Mouse (Mus musculus) right cerebral cortex, adult 2 months (tissue): ENCODE data around the gene Agbl4.

Source experiments
- DNase-seq, 2 experiments: peaks; one replicate each; pipeline ENCODE4 v3.0.0; 2021 to 2022; ENCODE audit warnings: low spot score in 2 of 2

Gene Agbl4

DNA sequence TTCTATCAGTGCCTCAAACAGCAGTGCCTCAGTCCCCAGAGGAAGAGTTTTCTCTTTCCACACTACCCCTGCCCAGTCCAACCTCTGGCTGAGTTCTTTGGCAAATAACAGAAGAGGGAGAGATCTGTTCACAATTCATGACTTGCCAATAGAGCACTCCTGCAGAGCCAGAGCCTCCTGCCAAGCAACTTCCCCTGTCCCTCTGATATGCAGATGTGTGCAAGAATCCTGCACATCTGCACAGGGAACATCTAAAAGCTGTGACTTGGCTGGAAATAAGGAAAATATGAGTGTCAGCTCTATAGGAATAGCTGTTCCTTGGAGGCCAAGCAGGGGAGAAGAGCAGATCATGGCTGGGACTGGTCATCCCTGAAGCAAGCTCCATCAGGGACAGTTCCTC lies 993.3 kb downstream of the Agbl4 start:
- DNase-seq, result no peak

GRCm38 (mm10) chr4:111399784-111400183 lies 1002.3 kb downstream of the Agbl4 start:
- DNase-seq, result no peak

DNA sequence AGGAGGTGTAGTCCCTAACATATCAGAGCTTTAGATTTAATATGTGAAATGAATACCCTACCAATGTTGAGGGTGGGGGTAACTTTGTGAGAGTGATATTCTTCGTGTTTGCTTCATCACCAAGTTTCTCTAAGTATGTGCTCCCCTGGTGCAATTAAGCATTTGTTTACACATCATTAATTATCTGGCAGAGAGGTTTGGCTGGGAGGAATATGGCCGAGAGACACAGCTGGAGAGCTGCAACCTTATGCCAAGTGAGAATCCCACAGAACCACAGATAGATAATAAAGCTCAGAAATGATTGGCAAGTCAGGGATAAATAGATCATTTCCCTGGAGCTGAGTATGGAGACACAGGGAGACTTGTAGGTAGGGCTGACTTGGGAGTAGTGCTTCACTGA lies 1003.2 kb downstream of the Agbl4 start:
- DNase-seq, result no peak

- DNase-seq, result no peak
These were observed 1005.8 kb downstream of the Agbl4 start for GRCm38 (mm10) chr4:111403243-111403642.

DNA sequence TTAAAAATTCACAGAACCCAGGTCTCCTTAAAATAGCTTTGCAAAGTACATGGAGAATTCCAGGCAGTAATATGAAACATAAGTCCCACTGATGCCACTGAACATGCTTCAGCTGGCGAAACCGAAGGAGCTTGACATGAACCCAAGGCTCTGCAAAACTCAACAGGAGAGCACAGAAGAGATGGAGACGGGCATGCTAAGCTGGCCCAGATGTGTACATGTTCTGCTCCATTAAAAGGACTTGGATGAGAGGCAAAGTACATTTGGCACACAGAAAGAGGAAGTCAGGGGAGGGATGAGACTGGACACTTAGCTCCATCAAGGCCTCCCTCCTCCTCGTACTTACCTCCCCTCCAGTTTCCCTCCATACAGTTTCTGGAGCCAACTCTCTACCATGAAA lies 1013.3 kb downstream of the Agbl4 start:
- no peak for DNase-seq

DNA sequence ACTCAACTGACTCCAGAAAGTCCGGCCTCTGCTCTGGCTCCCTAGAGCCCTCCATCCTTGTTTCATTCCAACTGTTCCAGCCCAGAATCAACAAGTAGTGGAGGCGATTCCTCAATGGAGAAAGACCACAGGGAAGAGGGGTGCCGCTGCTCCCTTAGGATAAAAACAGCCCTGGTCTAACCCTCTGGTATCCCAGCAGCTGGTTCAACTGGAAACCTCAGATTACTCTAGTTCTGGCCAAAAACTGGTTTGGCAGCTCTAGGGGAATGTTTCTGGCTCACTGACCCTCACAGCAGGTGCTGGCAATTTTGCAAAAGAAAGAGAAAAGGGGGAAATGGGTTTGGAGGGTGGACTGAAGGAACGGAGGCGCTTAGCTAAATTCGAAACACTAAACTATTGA lies 1016.9 kb downstream of the Agbl4 start:
- no peak for DNase-seq

DNA sequence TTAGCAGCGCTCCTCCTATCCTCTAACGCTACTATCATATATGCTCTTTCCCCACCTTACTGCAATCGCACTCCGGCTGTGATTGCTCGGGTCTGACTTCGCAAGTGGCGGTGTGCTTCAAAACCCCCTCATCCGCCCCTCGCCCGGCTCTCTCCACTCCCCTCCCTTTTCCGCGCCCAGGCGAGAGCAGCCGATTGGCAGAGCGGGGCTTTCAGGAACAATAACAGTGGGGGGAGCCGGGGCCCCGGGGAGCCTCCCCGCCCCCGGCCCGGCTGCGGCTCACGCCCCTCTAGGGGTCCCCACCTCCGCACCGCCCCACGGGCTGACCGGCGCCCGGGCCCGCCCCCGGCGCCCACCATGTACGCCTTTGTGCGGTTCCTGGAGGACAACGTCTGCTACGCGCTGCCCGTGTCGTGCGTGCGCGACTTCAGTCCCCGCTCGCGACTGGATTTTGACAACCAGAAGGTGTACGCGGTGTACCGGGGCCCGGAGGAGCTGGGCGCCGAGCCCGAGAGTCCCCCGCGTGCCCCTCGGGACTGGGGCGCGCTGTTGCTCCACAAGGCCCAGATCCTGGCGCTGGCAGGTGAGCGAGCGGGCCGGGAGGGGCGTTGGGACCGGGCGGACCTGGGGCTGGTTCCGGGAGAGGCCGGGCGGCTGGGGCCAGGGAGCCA lies 1017.5 kb downstream of the Agbl4 start, which contains the start of gene Bend5:
Bend5 (plus strand) TSS at position 189 of the 671 bp plus-strand sequence.
- peak; percentile 63 to 75 for DNase-seq

DNA sequence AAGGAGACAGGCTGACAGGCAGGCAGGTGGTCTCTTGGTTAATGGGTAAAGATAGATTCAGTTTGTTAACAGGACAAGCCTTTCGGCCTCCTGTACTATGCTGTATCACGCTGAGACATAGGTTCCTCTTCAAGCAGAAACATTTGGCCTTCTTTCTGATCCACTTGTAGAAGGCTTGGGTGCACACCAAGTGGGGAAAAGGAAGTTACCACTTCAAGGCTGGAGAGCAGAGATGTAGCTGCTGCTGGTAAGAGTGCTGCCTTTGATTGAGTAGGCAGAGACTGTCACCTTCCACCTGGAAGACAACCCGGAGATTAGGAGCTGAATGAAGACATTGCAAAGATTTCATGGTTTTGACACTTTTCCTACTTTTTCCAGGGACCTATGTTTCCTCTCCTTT lies 1018.7 kb downstream of the Agbl4 start:
- DNase-seq, result no peak

DNA sequence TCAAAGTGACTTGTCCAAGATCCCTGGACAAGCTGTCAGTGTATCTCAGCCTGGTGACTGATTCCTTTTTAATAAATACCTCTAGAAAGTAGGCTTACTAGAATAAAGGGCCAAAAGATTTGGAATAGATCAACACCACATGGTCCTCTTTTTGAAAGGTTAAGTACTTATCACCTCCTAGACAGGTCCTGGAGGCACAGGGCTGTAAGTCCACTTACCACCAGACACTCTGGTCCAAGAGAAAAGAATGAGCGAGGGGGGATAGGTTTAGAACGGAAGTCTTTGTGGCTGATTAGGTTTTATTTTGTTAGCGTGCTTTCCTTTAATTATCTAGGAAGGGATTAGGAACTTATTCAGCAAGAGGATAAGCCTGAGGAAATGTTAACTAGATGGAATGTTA lies 1019.1 kb downstream of the Agbl4 start:
- no peak for DNase-seq

- no peak for DNase-seq
These were observed 1020.3 kb downstream of the Agbl4 start for GRCm38 (mm10) chr4:111417716-111418115.

DNA sequence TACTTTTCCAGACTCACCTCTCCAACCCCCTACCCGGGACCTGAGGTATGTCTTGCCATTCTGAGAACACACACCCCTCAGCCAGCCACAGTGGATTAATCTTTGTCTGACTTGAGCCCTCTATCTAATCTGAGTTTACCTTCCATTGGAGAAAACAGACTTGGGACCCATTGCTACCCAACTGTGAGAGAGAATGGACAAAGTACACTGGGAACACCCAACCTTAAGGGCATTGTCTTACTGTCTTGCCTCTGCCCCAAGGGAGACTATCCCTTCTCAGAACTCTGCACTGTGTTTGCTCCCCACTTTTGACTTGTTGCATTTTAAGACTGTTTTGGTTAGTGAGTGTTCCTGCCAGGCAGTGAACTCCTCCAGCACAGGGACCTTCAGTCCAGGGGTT lies 1022.0 kb downstream of the Agbl4 start:
- DNase-seq, result no peak

GRCm38 (mm10) chr4:111420031-111420430 lies 1022.6 kb downstream of the Agbl4 start:
- DNase-seq, result no peak

- DNase-seq, result no peak
These were observed 1023.5 kb downstream of the Agbl4 start for GRCm38 (mm10) chr4:111420955-111421354.

- no peak for DNase-seq
These were observed 1024.3 kb downstream of the Agbl4 start for GRCm38 (mm10) chr4:111421785-111422184.

DNA sequence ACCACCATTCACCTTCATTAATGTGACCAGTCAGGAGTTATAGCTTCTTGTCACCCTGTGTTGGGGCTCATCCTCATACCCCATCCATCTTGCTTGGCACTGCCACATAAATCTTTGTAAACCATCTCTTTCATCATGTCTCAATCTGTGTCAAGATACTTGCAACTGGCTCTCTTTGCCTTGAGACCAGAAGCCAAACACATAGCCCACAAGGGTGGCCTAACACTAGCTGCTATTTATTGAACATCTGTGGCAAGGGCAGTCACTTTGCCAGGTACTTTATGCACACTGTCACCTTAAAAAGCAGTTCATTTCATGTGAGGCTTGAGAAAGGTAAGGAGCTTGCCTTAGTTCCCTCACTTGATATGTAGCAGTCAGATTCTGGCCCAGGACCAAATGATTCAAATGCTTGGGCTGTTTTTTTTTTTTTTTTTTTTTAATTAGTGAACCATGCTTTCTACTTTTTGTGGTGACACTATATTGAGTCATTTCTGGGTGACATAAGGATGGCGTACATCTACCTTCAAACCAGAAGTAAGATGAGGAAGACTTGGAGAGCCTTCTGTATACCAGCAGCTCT lies 1027.0 kb downstream of the Agbl4 start:
- no peak for DNase-seq

- no peak for DNase-seq
These were observed 1027.7 kb downstream of the Agbl4 start for GRCm38 (mm10) chr4:111425170-111425569.

DNA sequence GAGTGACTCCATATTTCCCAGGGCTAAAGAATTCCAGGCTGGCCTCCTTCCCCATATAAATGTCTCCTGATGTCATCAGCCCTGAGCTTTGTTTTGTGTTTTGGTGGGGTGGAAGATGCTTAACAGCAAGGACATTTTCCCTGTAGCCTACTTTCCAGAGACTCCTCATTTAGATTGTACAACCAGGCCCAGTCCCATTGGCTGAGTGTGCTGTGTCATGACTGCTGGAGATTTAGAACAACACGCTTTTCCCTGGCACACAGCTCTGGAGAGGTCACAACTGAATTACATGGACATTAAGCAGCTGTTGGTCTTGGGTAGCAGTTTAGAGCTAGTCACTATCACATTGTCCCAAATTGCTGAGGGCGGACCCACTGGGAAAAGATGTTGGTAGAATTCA lies 1033.7 kb downstream of the Agbl4 start:
- DNase-seq, result no peak

- DNase-seq, result no peak
These were observed 1034.6 kb downstream of the Agbl4 start for GRCm38 (mm10) chr4:111432013-111432412.

DNA sequence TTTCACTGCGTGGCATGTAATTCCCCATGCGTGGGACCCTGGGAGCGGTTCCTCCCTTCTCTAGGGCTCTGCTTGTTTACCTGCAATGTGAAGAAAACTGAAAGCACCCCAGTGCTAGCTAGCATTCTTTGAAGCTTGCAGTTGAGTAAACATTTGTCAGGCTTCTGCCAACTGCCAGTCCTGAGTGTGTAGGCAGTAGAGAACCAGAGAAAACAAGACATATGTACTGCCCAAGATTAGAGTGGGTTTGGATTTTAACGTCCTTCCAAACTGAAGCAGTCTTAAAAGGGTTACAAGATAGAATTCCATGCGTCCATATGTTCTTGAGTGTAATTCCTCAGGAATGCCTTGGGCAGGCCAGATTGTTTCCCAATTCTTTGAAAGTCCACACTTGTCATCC lies 1035.0 kb downstream of the Agbl4 start:
- peak in 1 of 2 experiments; percentile 32 for DNase-seq

DNA sequence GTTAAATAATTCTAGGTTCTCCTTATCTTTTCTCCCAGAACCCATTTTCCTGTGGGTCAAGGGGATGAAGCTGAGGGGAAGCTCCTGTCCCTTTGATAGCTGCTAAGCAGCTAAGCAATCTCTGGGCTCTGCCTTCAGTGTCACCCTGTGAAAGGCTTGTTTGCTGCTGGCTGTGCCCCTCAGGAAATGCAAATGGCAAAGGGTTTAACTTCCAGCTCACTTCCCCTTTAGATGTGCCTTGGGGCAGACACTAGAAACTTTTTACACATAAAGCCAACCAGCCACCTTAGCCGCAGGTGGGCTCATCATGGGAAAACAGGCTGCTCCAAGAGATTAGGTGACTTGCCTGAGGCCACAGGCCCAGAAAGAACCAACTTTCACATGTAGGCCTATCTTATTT lies 1044.2 kb downstream of the Agbl4 start:
- DNase-seq, result no peak

DNA sequence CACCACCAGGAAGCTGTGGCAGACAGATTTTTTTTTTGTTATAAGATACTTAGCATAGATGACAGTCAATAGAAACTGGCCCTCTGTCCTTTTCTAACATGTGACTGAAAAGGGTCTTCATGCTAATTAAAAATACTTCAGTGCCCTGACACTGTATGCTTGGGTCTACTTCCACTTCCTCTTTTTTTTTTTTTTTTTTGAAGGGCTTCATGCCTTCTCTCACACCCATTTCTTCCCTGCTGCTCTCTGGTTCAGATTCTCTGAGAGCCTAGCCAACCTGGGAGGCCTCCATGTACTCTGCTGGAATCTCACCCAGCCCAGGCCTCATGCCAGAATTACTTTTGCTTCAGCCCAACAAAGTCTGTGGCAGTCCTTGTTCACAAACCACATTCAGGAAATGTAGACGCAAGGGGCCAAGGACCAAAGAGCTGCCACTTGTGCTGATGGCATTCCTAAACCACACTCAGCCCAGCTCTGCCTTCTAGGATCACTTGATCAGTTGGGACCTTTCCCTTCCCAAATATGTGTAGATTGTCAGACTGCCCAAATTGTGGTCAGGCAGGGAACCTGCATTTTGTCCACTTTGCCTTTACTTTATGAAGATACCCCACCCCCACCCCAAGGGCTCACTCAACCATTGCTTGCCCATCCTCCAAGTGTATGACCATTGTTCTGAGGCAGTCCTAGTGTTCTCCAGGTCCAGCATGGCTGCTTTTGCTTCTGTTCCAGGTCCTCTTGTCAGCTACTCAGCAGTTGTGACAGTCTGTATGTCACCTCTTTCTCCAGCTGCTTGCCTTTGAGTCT lies 1045.2 kb downstream of the Agbl4 start:
- DNase-seq, result peak in 1 of 2 experiments; percentile 43

- peak; percentile 64 to 71 for DNase-seq
These were observed 1046.6 kb downstream of the Agbl4 start for GRCm38 (mm10) chr4:111443906-111444615.
